Mouse (Mus musculus) hindbrain, postnatal 0 days (tissue): Measurements from ENCODE around the gene Ate1. TPM values are rescaled to one million over a fixed set of nuclear protein-coding genes. Genes with fewer than 3 reads are reported as not detected.
A peak's percentile ranks its signal among the peaks of the same experiment; 100 is the strongest.

Experiments used
- ATAC-seq: fragments of 200-750 bp; cut with Nextera tagmentation; 2 replicates; pipeline ENCODE4 v1.8.0; 2017; ENCODE audit warnings: mild to moderate bottlenecking, moderate TSS enrichment, moderate library complexity
- DNase-seq: peaks from one replicate; pipeline ENCODE4 v3.0.0-alpha.2; 2015; ENCODE audit warnings: low spot score
- H3K27ac ChIP-seq: fragments of 300-500 bp; sonication (generic); 2 replicates; pipeline ENCODE4 v1.5.1; 2014; ENCODE audit warnings: mild to moderate bottlenecking
- H3K27me3 ChIP-seq: fragments of 300-500 bp; sonication (generic); 2 replicates; pipeline ENCODE4 v1.6.1; 2014; ENCODE audit warnings: low read length, mixed read lengths; ENCODE audit not compliant: insufficient read depth
- H3K36me3 ChIP-seq: fragments of 300-500 bp; sonication (generic); 2 replicates; pipeline ENCODE4 v1.6.1; 2014; ENCODE audit warnings: low read length, mixed read lengths; ENCODE audit not compliant: insufficient read depth
- H3K4me1 ChIP-seq: fragments of 300-500 bp; sonication (generic); 2 replicates; pipeline ENCODE4 v1.6.1; 2014; ENCODE audit warnings: antibody characterized with exemption, low read length, mixed read lengths; ENCODE audit not compliant: insufficient read depth
- H3K4me2 ChIP-seq: fragments of 300-500 bp; sonication (generic); 2 replicates; pipeline ENCODE4 v1.6.1; 2014; ENCODE audit warnings: low read depth, mild to moderate bottlenecking, low read length, moderate library complexity, mixed read lengths
- H3K4me3 ChIP-seq: fragments of 300-500 bp; sonication (generic); 2 replicates; pipeline ENCODE4 v1.5.1; 2014; ENCODE audit warnings: low read length
- H3K9ac ChIP-seq: fragments of 300-500 bp; sonication (generic); replicated peaks from 2 replicates; pipeline ENCODE4 v1.6.1; 2014; ENCODE audit warnings: mild to moderate bottlenecking, low read length, moderate library complexity, mixed read lengths
- H3K9me3 ChIP-seq: fragments of 300-500 bp; sonication (generic); 2 replicates; pipeline ENCODE4 v1.6.1; 2016; ENCODE audit warnings: low read length, mixed read lengths
- CTCF ChIP-seq: IDR thresholded peaks from 2 replicates; pipeline ENCODE4 v1.5.1; 2016; ENCODE audit warnings: antibody characterized with exemption, control low read depth, low read depth
- WGBS: fragments of 180-500 bp; shearing (Covaris S2); extraction: QIAGEN DNeasy Blood & Tissue Kit; methylation state at CpG from one replicate; pipeline ENCODE4 v1.1.7; 2014; 5-methylcytosine and 5-hydroxymethylcytosine counted together
- polyA plus RNA-seq: library from polyadenylated mRNA; unstranded; fragments of >200 nt; fragmentation: Nextera tagmentation; extraction: Ambion mirVana; gene quantifications from 2 replicates; pipeline ENCODE4 v1.2.1, GENCODE M21; 2015
- total RNA-seq: library from RNA; depleted of rRNA; stranded (reverse); fragments of >200 nt; gene quantifications from 2 replicates; pipeline ENCODE4 v1.2.3, GENCODE M21; 2014; rRNA removed

Gene Ate1
- total RNA-seq: 47.2 and 48.0 TPM in 2 replicates
- polyA plus RNA-seq: 116 and 119 TPM in 2 replicates

GRCm38 (mm10) chr7:130520049-130520425, at the start of gene Ate1:
Ate1 (minus strand) TSS chr7:130520369.
- no peaks in the 10 kb centered on the region for H3K9me3 ChIP-seq
- peak within 1 kb of the TSS; percentile 72 for H3K4me2 ChIP-seq
- TF ChIP-seq CTCF: no peak
- peak within 1 kb of the TSS; percentile 98 for H3K27ac ChIP-seq
- WGBS: 19% methylated on average over 20 of the region's 20 CpGs
- H3K36me3 ChIP-seq: no peaks in the 10 kb centered on the region
- H3K4me3 ChIP-seq: peak within 1 kb of the TSS; percentile 83
- no peaks in the 10 kb centered on the region for H3K27me3 ChIP-seq
- no peak for ATAC-seq
- H3K4me1 ChIP-seq: peaks cover 9% of the 10 kb centered on the region; the same call in 1 of the 2 replicates
- no peak for DNase-seq
- peak within 1 kb of the TSS; percentile 90 for H3K9ac ChIP-seq

- ATAC-seq: no peak
- Histone ChIP-seq H3K4me2 (no peak overlapping the region), H3K4me3 (no peak overlapping the region), H3K27ac (no peak overlapping the region), H3K9me3 (no peaks in the 10 kb centered on the region), H3K9ac (no peak overlapping the region), H3K27me3 (no peaks in the 10 kb centered on the region), H3K36me3 (no peaks in the 10 kb centered on the region), H3K4me1 (no peaks in the 10 kb centered on the region)
- no peak for DNase-seq
- 76% methylated on average over 9 of the region's 9 CpGs for WGBS
- no peak for TF ChIP-seq CTCF
Measured at GRCm38 (mm10) chr7:130568783-130569436, 48.7 kb upstream of the Ate1 start.

DNA sequence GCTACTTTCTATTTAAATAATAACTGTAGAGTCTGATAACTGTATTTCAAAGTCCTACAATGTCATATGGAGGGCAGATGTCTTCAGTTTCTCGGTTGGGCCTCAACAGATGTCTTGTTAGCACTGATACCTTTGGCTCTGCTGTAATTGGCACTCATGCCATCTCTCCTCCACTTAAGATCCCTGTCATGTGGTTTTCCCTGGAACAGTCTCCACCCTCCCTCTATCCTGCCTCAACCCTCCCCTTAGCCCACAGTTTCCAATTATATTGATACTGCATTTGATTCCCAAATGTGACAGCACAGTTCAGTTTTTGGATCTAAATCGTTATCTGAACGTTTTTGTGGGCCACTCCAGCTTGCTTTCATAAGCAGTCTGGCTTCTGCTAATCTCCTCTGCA, 44.4 kb upstream of the Ate1 start:
- 70% methylated on average over 3 of the region's 3 CpGs for WGBS
- Histone ChIP-seq H3K36me3 (no peaks in the 10 kb centered on the region), H3K27me3 (no peaks in the 10 kb centered on the region), H3K9ac (no peak overlapping the region), H3K4me3 (no peak overlapping the region), H3K4me2 (no peak overlapping the region), H3K9me3 (no peaks in the 10 kb centered on the region), H3K4me1 (no peaks in the 10 kb centered on the region), H3K27ac (no peak overlapping the region)
- ATAC-seq (no peak), DNase-seq (no peak)
- TF ChIP-seq CTCF: no peak

DNA sequence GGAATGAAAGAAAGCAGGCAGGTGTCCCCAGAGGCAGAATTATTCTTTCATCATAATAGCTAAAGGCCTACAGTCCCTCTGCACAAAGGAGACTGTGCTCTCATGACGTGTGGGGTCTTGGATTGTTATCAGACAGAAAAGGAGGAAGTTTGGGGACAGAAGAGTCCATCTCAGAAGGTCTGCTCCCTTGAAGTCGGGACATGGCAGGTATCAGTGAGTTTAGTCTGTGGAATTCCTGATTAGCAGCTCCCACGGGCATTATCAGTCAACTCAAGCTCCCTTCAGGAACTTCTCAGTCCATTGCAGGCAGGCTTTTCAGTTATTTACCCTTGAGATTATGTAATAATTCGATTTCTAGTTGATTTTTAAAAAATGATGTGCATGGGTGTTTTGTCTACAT, 43.7 kb upstream of the Ate1 start:
- no peak for TF ChIP-seq CTCF
- DNase-seq: no peak
- Histone ChIP-seq H3K4me1 (no peaks in the 10 kb centered on the region), H3K4me3 (no peak overlapping the region), H3K9ac (no peak overlapping the region), H3K36me3 (no peaks in the 10 kb centered on the region), H3K27me3 (no peaks in the 10 kb centered on the region), H3K4me2 (no peak overlapping the region), H3K9me3 (no peaks in the 10 kb centered on the region), H3K27ac (no peak overlapping the region)
- 72% methylated on average over 4 of the region's 4 CpGs for WGBS
- ATAC-seq: no peak

DNA sequence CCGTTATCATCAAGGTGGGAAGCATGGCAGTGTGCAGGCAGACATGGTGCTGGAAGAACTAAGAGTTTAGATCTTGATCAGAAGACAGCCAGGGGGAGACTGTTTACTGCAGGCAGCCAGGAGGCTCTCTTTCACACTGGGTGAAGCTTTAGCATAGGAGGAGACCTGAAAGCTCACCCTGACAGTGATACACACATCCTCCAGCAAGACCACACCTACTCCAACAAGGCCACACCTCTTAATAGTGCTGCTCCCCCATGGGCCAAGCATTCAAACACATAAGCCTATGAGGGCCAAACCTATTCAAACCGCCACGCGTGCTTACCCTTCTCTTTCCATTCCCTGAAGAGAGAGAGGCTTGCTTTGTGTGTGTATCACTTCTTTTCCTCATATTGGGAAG, 43.1 kb upstream of the Ate1 start:
- Histone ChIP-seq H3K9me3 (no peaks in the 10 kb centered on the region), H3K36me3 (no peaks in the 10 kb centered on the region), H3K4me2 (no peak overlapping the region), H3K4me3 (no peak overlapping the region), H3K27ac (no peak overlapping the region), H3K4me1 (no peaks in the 10 kb centered on the region), H3K9ac (no peak overlapping the region), H3K27me3 (no peaks in the 10 kb centered on the region)
- no peak for TF ChIP-seq CTCF
- ATAC-seq: no peak
- WGBS: 92% methylated on average over 4 of the region's 4 CpGs
- DNase-seq: no peak

- TF ChIP-seq CTCF: no peak
- Histone ChIP-seq H3K4me1 (no peaks in the 10 kb centered on the region), H3K4me2 (no peak overlapping the region), H3K27ac (no peak overlapping the region), H3K4me3 (no peak overlapping the region), H3K9me3 (no peaks in the 10 kb centered on the region), H3K27me3 (no peaks in the 10 kb centered on the region), H3K9ac (no peak overlapping the region), H3K36me3 (no peaks in the 10 kb centered on the region)
- WGBS: 82% methylated on average over 1 of the region's 1 CpGs
- DNase-seq (no peak), ATAC-seq (no peak)
Measured at GRCm38 (mm10) chr7:130560933-130561332, 40.8 kb upstream of the Ate1 start.

DNA sequence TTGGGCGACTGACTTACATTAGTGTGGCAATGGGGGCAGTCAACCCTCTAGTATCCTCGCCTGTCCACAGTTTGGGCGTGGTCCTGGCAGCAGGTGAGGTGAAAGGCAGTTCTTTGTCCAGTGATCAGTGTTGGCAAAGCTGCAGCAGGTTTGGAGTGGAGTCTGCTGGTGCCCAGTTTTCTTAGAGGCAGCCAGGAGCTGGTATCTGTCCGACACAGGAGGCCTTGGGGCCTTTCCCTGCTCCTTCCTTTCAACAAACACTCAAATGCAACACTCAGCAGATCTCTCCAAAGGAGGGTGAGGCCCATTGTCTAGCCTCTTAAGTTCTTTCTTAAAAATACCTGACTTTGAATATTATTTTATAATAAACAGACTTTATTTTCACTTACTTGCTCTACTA, 38.4 kb upstream of the Ate1 start:
- Histone ChIP-seq H3K36me3 (no peaks in the 10 kb centered on the region), H3K4me3 (no peak overlapping the region), H3K27ac (no peak overlapping the region), H3K4me2 (no peak overlapping the region), H3K4me1 (no peaks in the 10 kb centered on the region), H3K9me3 (no peaks in the 10 kb centered on the region), H3K9ac (no peak overlapping the region), H3K27me3 (no peaks in the 10 kb centered on the region)
- ATAC-seq (no peak), DNase-seq (no peak)
- no peak for TF ChIP-seq CTCF
- WGBS: 77% methylated on average over 4 of the region's 4 CpGs
